Mouse (Mus musculus): ENCODE measurements around the gene Nptn.

Gene Nptn

GRCm38 (mm10) chr9:58691471-58691870 is 109.4 kb downstream of the Nptn start:
- DNase-seq (ENCODE audit: low read depth, low spot score) = no peak

- no peak for DNase-seq (ENCODE audit: low read depth, low spot score)
Measured at GRCm38 (mm10) chr9:58698486-58698885, 116.4 kb downstream of the Nptn start.

GRCm38 (mm10) chr9:58701751-58702150 is 119.7 kb downstream of the Nptn start:
- peak; percentile 68 for DNase-seq (ENCODE audit: low read depth, low spot score)

- no peak for DNase-seq (ENCODE audit: low read depth, low spot score)
Measured at GRCm38 (mm10) chr9:58703766-58704165, 121.7 kb downstream of the Nptn start.

- DNase-seq (ENCODE audit: low read depth, low spot score) = no peak
Measured at GRCm38 (mm10) chr9:58706024-58706423, 124.0 kb downstream of the Nptn start.

Measured in ZHBTc4 (cell line).